Mouse (Mus musculus): ENCODE results near the gene Inka2.

DNA sequence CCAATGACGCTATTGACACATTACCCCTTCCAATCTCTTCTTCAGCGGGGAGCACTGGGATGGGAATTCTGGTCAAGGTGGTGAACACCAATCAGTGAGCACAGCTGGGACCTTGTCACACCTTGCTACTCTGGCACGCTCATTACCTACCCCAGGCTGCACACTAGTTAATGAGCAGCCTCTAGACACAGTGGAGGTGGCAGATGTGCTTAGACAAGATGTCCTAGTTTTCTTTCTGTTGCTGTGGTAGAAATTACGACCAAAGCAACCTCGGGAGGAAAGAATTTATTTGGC is 7.3 kb upstream of the Inka2 start:
- TF ChIP-seq POLR2A (IDR thresholded peaks at IDR 0.05; ENCODE audit: control insufficient read depth, low read depth, low read length) (no peak), CTCF (IDR thresholded peaks at IDR 0.05; ENCODE audit: control insufficient read depth, insufficient read depth, insufficient replicate concordance, low read depth, low read length) (no peak)

Data from testis, adult 2 months (tissue).